Mouse (Mus musculus) limb, embryonic 15.5 days (tissue): ENCODE measurements around the gene Grm4. TPM values are rescaled to one million over a fixed set of nuclear protein-coding genes. Genes with fewer than 3 reads are reported as not detected.

Experiments used
- ATAC-seq: fragments of 200-750 bp; cut with Nextera tagmentation; 2 replicates; pipeline ENCODE4 v1.8.0; 2017; ENCODE audit warnings: low read depth, moderate TSS enrichment; ENCODE audit not compliant: insufficient number of reproducible peaks, low FRiP score, low TSS enrichment
- H3K27ac ChIP-seq: fragments of 300-500 bp; sonication (generic); 2 replicates; pipeline ENCODE4 v1.5.1; 2015; ENCODE audit warnings: moderate library complexity, mild to moderate bottlenecking, inconsistent platforms
- H3K27me3 ChIP-seq: fragments of 300-500 bp; sonication (generic); 2 replicates; pipeline ENCODE4 v1.6.1; 2015; ENCODE audit warnings: inconsistent platforms
- H3K36me3 ChIP-seq: fragments of 300-500 bp; sonication (generic); 2 replicates; pipeline ENCODE4 v1.6.1; 2015; ENCODE audit warnings: inconsistent platforms
- H3K4me1 ChIP-seq: fragments of 300-500 bp; sonication (generic); 2 replicates; pipeline ENCODE4 v1.6.1; 2015; ENCODE audit warnings: inconsistent platforms
- H3K4me2 ChIP-seq: fragments of 300-500 bp; sonication (generic); 2 replicates; pipeline ENCODE4 v1.6.1; 2015; ENCODE audit warnings: mild to moderate bottlenecking, inconsistent platforms
- H3K4me3 ChIP-seq: fragments of 300-500 bp; sonication (generic); 2 replicates; pipeline ENCODE4 v1.5.1; 2015; ENCODE audit warnings: mild to moderate bottlenecking, inconsistent platforms
- H3K9ac ChIP-seq: fragments of 300-500 bp; sonication (generic); 2 replicates; pipeline ENCODE4 v1.6.1; 2015; ENCODE audit warnings: inconsistent platforms
- H3K9me3 ChIP-seq: fragments of 300-500 bp; sonication (generic); 2 replicates; pipeline ENCODE4 v1.6.1; 2016; ENCODE audit warnings: inconsistent platforms
- WGBS: fragments of 180-500 bp; shearing (Covaris S2); methylation state at CpG from one replicate; pipeline ENCODE4 v1.1.7; 2015; 5-methylcytosine and 5-hydroxymethylcytosine counted together
- polyA plus RNA-seq: library from polyadenylated mRNA; unstranded; fragments of >200 nt; fragmentation: Nextera tagmentation; extraction: Ambion mirVana; gene quantifications from 2 replicates; pipeline ENCODE4 v1.2.1, GENCODE M21; 2015

The Grm4 gene
- polyA plus RNA-seq, 1 experiment from 2014 or later, result 0.54 TPM

DNA sequence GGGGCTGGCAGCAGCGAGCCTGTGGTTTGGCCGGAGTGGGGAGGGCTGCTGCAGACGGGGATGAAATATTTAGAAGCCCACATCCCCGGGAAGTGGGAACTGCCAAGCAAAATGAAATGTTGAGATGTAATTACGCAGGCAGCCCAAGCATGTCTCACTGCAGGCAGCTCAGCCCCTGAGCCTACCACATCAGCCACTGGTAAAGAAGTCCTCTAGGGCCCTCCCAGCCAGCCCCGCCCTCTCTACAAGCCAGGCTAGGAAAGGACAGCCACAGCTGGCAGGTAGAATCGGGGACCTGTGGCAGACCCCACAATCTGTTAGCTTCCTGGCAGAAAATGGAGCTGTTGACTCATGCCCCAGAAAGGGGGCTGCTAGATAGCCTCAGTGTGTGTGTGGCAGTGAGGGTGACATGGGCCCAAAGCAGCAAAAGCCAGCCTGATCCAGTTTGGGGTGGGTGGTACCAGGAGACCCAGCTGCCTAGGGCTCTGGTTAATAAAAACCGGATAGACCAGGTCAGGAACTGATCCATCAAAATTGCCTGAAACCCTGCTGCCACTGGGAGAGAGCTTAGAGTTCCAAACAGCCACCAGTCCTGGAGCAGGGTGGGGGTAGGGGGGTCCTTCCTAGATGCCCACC lies 56.8 kb downstream of the Grm4 start:
- WGBS, result 38% methylated on average over 8 of the region's 8 CpGs
- Histone ChIP-seq H3K9ac (no peak overlapping the region), H3K4me1 (peaks cover 8% of the 10 kb centered on the region; the same call in 1 of the 2 replicates), H3K27me3 (0 out of 2 replicates have a peak, but pooled peaks cover 7% of the 10 kb centered on the region), H3K27ac (no peak overlapping the region), H3K4me3 (no peak overlapping the region), H3K9me3 (no peaks in the 10 kb centered on the region), H3K4me2 (no peak overlapping the region), H3K36me3 (no peaks in the 10 kb centered on the region)
- no peak for ATAC-seq

DNA sequence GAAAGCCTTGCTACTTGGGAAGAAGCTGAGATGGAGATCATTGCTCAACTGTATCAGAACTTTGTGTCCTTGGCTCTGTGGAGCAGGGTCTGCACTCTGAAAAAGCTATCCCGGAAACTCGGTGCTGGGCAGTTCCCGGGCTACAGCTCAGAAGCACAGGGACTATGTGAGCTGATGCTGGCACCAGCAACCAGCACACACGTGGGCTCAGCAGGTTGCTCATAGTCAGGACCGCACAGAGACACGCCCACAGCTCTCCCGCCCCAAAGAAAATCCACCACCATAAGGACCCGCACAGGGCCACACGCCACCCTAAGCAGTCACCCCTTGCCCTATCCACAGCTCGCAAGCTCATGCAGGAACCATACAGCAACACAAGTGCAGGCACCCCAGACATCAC lies 61.2 kb downstream of the Grm4 start:
- no peaks in the 10 kb centered on the region for H3K9me3 ChIP-seq
- no peak overlapping the region for H3K4me2 ChIP-seq
- ATAC-seq, result no peak
- no peak overlapping the region for H3K4me3 ChIP-seq
- H3K9ac ChIP-seq, result no peak overlapping the region
- peaks cover 8% of the 10 kb centered on the region; the same call in 1 of the 2 replicates for H3K4me1 ChIP-seq
- H3K27ac ChIP-seq, result no peak overlapping the region
- H3K27me3 ChIP-seq, result 0 out of 2 replicates have a peak, but pooled peaks cover 5% of the 10 kb centered on the region
- 63% methylated on average over 10 of the region's 10 CpGs for WGBS
- no peaks in the 10 kb centered on the region for H3K36me3 ChIP-seq

DNA sequence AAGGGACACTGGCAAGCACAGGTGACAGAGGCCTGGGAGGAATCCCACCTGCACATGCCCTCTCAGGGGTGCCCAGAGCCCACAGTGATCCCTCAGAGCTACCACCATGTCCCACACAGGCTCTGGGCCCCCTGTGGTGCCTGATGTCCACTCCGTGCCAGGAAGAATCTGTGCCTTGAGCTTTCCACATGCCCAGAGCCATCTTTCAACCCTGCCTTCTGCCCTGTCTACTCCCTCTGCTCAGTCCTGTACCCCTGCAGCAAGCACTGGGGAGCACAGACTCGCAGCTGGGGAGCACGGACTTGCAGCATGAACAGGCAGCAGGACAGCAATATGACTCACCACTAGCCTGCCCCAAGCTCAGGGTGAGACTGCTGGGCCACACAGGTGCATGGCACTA lies 62.0 kb downstream of the Grm4 start:
- no peak overlapping the region for H3K27ac ChIP-seq
- no peak overlapping the region for H3K4me2 ChIP-seq
- no peaks in the 10 kb centered on the region for H3K9me3 ChIP-seq
- 0 out of 2 replicates have a peak, but pooled peaks cover 5% of the 10 kb centered on the region for H3K27me3 ChIP-seq
- H3K9ac ChIP-seq, result no peak overlapping the region
- ATAC-seq, result no peak
- H3K36me3 ChIP-seq, result no peaks in the 10 kb centered on the region
- peaks cover 2% of the 10 kb centered on the region; the same call in 1 of the 2 replicates for H3K4me1 ChIP-seq
- WGBS, result 86% methylated on average over 3 of the region's 3 CpGs
- no peak overlapping the region for H3K4me3 ChIP-seq

DNA sequence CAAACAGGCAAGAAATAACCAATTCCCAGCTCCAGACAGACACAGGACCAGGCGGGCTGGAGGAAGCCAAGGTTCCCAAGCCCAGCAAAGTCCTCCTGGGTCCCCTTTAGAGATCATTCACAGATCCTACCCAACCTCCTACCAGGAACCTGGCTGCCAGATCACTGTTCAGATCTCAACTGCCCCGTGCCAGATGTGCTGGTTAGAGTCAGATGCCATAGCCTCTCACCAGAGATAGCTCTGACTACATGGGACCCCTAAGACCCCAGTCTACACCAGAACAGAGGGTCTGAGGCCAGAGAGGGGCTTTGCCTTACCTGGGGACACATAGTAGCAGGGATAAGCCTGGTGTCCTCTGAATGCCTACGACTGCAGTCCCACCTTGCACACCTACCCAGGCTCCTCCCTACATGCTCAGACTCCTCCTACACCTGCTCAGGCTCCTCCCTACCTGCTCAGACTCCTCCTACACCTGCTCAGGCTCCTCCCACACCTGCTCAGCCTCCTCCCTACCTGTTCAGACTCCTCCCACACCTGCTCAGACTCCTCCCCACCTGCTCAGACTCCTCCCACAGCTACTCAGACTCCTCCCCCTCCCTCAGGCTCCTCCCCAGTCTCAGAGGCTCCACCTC lies 63.2 kb downstream of the Grm4 start:
- no peak overlapping the region for H3K4me2 ChIP-seq
- H3K9me3 ChIP-seq, result no peaks in the 10 kb centered on the region
- H3K9ac ChIP-seq, result no peak overlapping the region
- 77% methylated on average over 3 of the region's 3 CpGs for WGBS
- H3K36me3 ChIP-seq, result no peaks in the 10 kb centered on the region
- H3K4me1 ChIP-seq, result no peaks in the 10 kb centered on the region
- H3K27me3 ChIP-seq, result 0 out of 2 replicates have a peak, but pooled peaks cover 5% of the 10 kb centered on the region
- no peak for ATAC-seq
- H3K4me3 ChIP-seq, result no peak overlapping the region
- H3K27ac ChIP-seq, result no peak overlapping the region

DNA sequence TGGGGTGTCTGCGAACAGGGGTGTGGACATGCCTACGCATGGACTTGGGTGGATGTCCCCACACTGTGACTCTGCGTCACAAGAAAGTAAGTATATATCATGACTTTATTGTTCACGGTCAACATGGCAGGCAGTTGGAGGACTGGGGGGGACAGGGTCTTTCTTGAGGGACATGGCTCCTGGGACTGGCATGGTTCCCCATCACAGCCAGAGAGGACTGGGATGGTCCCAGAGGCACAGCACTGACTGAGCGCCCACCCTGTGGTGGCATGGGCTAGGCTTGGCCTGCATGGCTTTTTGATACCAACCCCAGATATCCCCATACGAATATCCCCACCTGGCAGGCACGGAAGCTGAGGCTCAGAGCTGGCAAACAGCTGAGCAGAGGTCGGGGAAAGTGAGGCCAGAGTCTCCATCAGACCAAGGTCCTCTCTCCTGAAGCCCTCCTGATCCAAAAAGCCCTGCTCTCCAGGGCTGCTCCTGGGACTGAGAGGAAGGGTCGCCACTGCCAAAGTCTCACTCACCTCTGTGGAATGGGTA lies 64.1 kb downstream of the Grm4 start:
- no peak overlapping the region for H3K4me2 ChIP-seq
- no peak for ATAC-seq
- H3K9ac ChIP-seq, result no peak overlapping the region
- no peak overlapping the region for H3K4me3 ChIP-seq
- H3K27ac ChIP-seq, result no peak overlapping the region
- no peaks in the 10 kb centered on the region for H3K9me3 ChIP-seq
- H3K27me3 ChIP-seq, result 0 out of 2 replicates have a peak, but pooled peaks cover 5% of the 10 kb centered on the region
- WGBS, result 91% methylated on average over 9 of the region's 9 CpGs
- no peaks in the 10 kb centered on the region for H3K36me3 ChIP-seq
- H3K4me1 ChIP-seq, result no peaks in the 10 kb centered on the region

DNA sequence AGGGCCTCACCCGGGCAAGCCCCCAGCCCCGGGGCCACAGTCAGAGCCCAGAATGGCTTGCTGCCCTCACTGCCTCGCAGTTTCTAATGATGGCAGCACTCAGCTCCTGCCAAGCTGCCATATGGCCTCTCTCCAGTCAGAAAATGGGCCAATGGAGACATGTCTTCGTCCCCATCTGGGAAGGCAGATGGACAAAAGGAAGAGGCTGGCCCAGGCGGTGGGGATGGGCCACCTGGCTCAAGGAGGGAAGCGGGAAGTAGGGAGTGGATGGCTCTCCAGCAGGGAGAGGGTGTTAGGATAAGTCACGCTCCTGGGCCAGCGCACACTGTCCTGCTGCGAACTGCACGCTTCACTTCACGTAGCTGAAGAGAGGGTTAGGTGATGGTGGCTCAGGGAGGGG lies 64.8 kb downstream of the Grm4 start:
- H3K4me1 ChIP-seq, result no peaks in the 10 kb centered on the region
- no peaks in the 10 kb centered on the region for H3K9me3 ChIP-seq
- no peak overlapping the region for H3K4me2 ChIP-seq
- H3K27ac ChIP-seq, result no peak overlapping the region
- no peak overlapping the region for H3K4me3 ChIP-seq
- no peak overlapping the region for H3K9ac ChIP-seq
- 73% methylated on average over 11 of the region's 11 CpGs for WGBS
- no peaks in the 10 kb centered on the region for H3K36me3 ChIP-seq
- 0 out of 2 replicates have a peak, but pooled peaks cover 5% of the 10 kb centered on the region for H3K27me3 ChIP-seq
- no peak for ATAC-seq

DNA sequence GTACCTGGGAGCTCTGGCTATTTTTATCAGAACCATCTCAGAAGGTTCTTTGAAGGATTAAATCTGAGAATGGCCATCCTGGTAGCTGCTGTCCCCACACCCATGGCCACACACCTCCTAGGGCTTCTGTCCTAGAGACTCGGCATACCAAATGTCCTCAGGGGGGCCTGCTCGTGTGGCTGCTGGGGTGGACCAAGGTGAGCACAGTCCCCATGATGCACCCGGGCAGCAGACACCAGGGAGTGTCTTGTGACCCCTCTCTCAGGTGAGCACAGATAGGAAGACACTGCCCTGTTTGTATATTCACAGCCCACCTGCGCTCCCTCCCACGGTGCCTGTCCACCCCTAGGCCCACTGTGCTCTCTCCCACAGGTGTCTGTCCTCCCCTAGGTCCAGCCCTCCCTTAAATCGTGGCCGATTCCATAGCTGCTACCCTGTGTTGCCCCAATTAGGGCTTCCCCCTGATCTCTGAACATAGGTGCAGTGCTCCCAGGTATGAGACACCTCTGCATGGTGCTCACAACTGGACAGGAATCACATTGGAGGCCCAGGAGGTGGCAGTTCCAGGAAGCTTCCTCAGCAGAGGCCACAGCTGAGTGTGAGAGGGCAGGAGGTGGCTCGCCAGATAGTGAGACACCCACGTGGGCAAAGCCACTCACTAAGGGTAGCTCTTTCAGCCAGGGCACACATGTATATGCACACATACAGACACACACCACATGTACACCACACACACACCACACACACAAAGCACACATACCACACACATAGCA lies 66.0 kb downstream of the Grm4 start:
- Histone ChIP-seq H3K4me3 (no peak overlapping the region), H3K4me1 (no peaks in the 10 kb centered on the region), H3K4me2 (no peak overlapping the region), H3K9me3 (no peaks in the 10 kb centered on the region), H3K36me3 (no peaks in the 10 kb centered on the region), H3K27me3 (0 out of 2 replicates have a peak, but pooled peaks cover under 1% of the 10 kb centered on the region), H3K9ac (no peak overlapping the region), H3K27ac (no peak overlapping the region)
- WGBS, result 81% methylated on average over 9 of the region's 9 CpGs
- ATAC-seq, result no peak

DNA sequence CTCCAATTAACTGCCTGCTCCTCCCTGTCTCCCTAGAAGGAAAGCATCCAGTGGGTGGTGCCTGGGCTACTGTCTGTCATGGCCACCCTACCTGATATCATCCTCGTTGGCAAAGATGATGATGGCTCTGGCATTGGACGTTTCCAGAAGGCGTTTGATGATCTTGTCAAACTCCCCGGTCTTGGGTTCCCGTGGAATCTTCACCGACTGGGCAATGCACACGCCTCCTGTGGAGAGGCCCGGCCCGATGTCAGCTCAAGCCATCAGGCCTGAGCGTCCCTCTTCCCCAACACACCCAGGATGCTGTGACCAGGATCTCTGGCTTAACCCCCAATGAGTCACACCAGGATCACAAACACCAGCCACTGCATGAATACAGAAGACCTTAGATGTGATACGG lies 66.8 kb downstream of the Grm4 start:
- Histone ChIP-seq H3K9ac (no peak overlapping the region), H3K4me1 (no peaks in the 10 kb centered on the region), H3K9me3 (no peaks in the 10 kb centered on the region), H3K27ac (no peak overlapping the region), H3K27me3 (no peaks in the 10 kb centered on the region), H3K4me2 (no peak overlapping the region), H3K36me3 (no peaks in the 10 kb centered on the region), H3K4me3 (no peak overlapping the region)
- 88% methylated on average over 11 of the region's 11 CpGs for WGBS
- ATAC-seq, result no peak

DNA sequence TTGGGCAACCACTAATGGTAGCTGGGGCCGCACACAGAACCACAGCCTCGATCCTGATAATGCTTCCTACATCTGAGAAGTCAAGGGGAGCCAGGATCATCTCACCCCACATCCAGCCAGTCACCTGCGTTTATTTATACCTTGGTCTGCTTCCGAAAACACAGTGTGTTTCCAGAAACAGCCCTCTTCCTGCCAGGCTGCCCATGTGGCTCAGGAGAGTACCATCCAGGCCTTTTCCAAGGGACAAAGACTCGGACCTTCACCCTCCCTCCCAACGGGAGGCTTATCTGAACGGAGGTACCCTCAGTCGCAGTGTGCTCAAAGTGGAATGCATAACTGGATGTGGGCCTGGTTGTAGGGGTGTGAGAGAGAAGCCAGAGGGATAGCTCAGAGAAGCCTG lies 68.2 kb downstream of the Grm4 start:
- Histone ChIP-seq H3K27ac (no peak overlapping the region), H3K36me3 (no peaks in the 10 kb centered on the region), H3K4me1 (no peaks in the 10 kb centered on the region), H3K9ac (no peak overlapping the region), H3K4me2 (no peak overlapping the region), H3K9me3 (no peaks in the 10 kb centered on the region), H3K4me3 (no peak overlapping the region), H3K27me3 (no peaks in the 10 kb centered on the region)
- no peak for ATAC-seq
- 76% methylated on average over 8 of the region's 8 CpGs for WGBS

DNA sequence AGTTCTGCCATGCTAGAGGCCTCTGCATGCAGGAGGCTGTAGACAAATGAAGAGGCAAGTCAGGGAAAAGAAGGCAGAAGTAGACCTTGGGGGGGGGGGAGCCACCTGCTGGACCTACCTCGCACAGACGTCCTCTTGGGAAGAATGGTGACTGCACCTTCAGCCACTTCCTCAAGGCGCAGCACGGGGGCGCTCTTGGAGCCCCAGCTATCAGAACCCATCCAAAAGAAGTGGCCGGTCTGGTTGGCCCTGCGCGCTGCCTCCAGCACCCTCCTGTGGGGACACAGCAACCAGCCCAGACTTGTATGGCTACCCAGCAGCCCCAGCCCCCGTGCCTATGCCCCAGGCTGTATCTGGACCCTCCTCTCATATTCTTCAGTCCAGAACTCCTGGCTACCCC lies 69.4 kb downstream of the Grm4 start:
- H3K4me2 ChIP-seq, result no peak overlapping the region
- H3K27me3 ChIP-seq, result no peaks in the 10 kb centered on the region
- ATAC-seq, result no peak
- 0 out of 2 replicates have a peak, but pooled peaks cover 2% of the 10 kb centered on the region for H3K4me1 ChIP-seq
- no peak overlapping the region for H3K4me3 ChIP-seq
- H3K9ac ChIP-seq, result no peak overlapping the region
- no peak overlapping the region for H3K27ac ChIP-seq
- no peaks in the 10 kb centered on the region for H3K9me3 ChIP-seq
- no peaks in the 10 kb centered on the region for H3K36me3 ChIP-seq
- WGBS, result 31% methylated on average over 9 of the region's 9 CpGs

DNA sequence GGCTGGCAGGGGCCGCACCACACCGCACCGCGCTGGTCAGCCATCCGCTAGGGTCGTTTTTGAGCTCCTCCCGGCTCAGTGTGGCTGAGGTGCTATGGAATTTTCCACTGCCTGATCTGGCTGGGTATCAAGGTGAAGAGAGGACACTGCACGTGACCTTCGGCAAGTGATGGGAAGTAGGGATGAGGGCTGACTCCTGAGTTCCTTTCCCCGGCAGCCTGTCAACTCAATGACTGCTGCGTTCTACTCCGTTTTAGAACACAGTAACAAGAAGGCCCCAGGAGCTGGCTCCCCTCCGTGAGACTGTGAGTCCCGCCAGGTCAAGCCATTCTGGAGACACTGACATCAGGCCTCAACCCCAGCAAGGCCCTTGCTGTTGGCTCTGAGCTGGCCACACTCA lies 70.0 kb downstream of the Grm4 start:
- Histone ChIP-seq H3K27ac (no peak overlapping the region), H3K36me3 (no peaks in the 10 kb centered on the region), H3K4me2 (no peak overlapping the region), H3K9ac (no peak overlapping the region), H3K27me3 (no peaks in the 10 kb centered on the region), H3K4me1 (peaks cover 3% of the 10 kb centered on the region; the same call in 1 of the 2 replicates), H3K4me3 (no peak overlapping the region), H3K9me3 (no peaks in the 10 kb centered on the region)
- WGBS, result 84% methylated on average over 14 of the region's 14 CpGs
- no peak for ATAC-seq
